Mouse (Mus musculus) embryonic fibroblast, embryonic 13.5 days (primary cell): ENCODE data around the gene Tas1r1. TPM values are rescaled to one million over a fixed set of nuclear protein-coding genes. Genes with fewer than 3 reads are reported as not detected.
A peak's percentile ranks its signal among the peaks of the same experiment; 100 is the strongest.

Experiments used
- H3K27ac ChIP-seq: 2 replicates; pipeline ENCODE4 v1.5.1; 2012; ENCODE audit warnings: low read length, control low read depth, inconsistent platforms; ENCODE audit not compliant: insufficient read depth
- H3K4me1 ChIP-seq: 2 replicates; pipeline ENCODE4 v1.6.1; 2011; ENCODE audit warnings: low read length; ENCODE audit not compliant: control insufficient read depth, insufficient read depth
- H3K4me3 ChIP-seq: 2 replicates; pipeline ENCODE4 v1.5.1; 2011; ENCODE audit warnings: mild to moderate bottlenecking, control low read depth, low read length; ENCODE audit not compliant: insufficient read depth
- CTCF ChIP-seq: IDR thresholded peaks from 2 replicates; pipeline ENCODE4 v1.5.1; 2011; ENCODE audit warnings: mild to moderate bottlenecking, control low read depth, low read length, moderate library complexity, borderline replicate concordance; ENCODE audit not compliant: insufficient read depth
- POLR2A ChIP-seq: IDR thresholded peaks from 2 replicates; pipeline ENCODE4 v1.6.1; 2011; ENCODE audit warnings: low read depth, mild to moderate bottlenecking, control low read depth, low read length, moderate library complexity
- polyA plus RNA-seq: library from polyadenylated mRNA; stranded (reverse); fragments of >200 nt; gene quantifications from 2 replicates; pipeline ENCODE4 v1.2.4, GENCODE M21; 2011; ENCODE audit warnings: low read depth; ENCODE audit not compliant: missing spikeins, insufficient read length

The Tas1r1 gene
- polyA plus RNA-seq, 1 experiment: not detected

GRCm38 (mm10) chr4:151983043-151983442 is 55.3 kb downstream of the Tas1r1 start:
- Histone ChIP-seq H3K4me1 (0 out of 2 replicates have a peak, but pooled peaks cover 5% of the 10 kb centered on the region), H3K4me3 (no peak overlapping the region), H3K27ac (no peak overlapping the region)
- TF ChIP-seq CTCF (no peak), POLR2A (no peak)

- H3K4me1 ChIP-seq: 0 out of 2 replicates have a peak, but pooled peaks cover under 1% of the 10 kb centered on the region
- H3K27ac ChIP-seq: no peak overlapping the region
- TF ChIP-seq CTCF: peak; percentile 98
- no peak for TF ChIP-seq POLR2A
- H3K4me3 ChIP-seq: no peak overlapping the region
Measured at GRCm38 (mm10) chr4:151981363-151981762, 57.0 kb downstream of the Tas1r1 start.

DNA sequence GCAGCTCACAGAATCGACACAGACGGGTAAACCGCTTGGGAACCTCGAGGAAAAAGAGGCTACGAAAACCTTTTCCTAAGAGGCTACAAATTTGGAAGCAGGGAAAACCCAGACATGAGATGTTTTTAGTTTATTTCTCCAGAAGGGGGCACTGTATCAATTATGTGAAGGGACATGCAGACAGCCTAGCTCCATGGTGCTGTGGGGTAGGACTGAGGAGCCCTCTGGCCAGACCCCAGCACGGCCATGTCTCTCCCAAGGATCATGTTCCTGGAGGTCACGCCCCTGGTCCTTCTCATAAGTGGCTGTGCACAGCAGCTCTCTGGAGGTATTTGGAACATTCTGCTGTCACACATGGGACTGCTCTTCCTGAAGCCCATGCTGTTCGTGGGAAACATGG is 57.7 kb downstream of the Tas1r1 start:
- Histone ChIP-seq H3K27ac (no peak overlapping the region), H3K4me1 (no peaks in the 10 kb centered on the region), H3K4me3 (no peak overlapping the region)
- TF ChIP-seq CTCF: no peak
- no peak for TF ChIP-seq POLR2A

Other genes with a start within 250 kb of the Tas1r1 start
- gene Camta1, start 176.7 kb downstream of the Tas1r1 start, polyA plus RNA-seq: 46.5 and 53.4 TPM in 2 replicates
- gene Dnajc11, start 104.9 kb downstream of the Tas1r1 start, polyA plus RNA-seq: 45.2 and 47.8 TPM in 2 replicates
- gene Thap3, start 49.6 kb downstream of the Tas1r1 start, polyA plus RNA-seq: 7.4 and 10.8 TPM in 2 replicates
- 21.0 and 23.2 TPM in 2 replicates for gene Phf13, start 42.3 kb downstream of the Tas1r1 start, polyA plus RNA-seq
- gene Klhl21, start 29.8 kb downstream of the Tas1r1 start, polyA plus RNA-seq: 10.7 and 13.0 TPM in 2 replicates
- gene Zbtb48, start 10.9 kb downstream of the Tas1r1 start, polyA plus RNA-seq: 5.7 and 7.5 TPM in 2 replicates
- gene Nol9, start 753 bp upstream of the Tas1r1 start, polyA plus RNA-seq: 29.2 and 32.2 TPM in 2 replicates
- 5.1 and 8.8 TPM in 2 replicates for gene Plekhg5, start 33.9 kb upstream of the Tas1r1 start, polyA plus RNA-seq
- 1.9 TPM in 1 of 2 replicates, not detected in the other for gene Tnfrsf25, start 77.4 kb upstream of the Tas1r1 start, polyA plus RNA-seq
- gene Espn, start 113.8 kb upstream of the Tas1r1 start, polyA plus RNA-seq: 0.56 and 0.68 TPM in 2 replicates
- not detected in 2 replicates for gene Hes2, start 120.3 kb upstream of the Tas1r1 start, polyA plus RNA-seq
- 79.9 and 108 TPM in 2 replicates for gene Acot7, start 139.6 kb upstream of the Tas1r1 start, polyA plus RNA-seq
- gene Gpr153, start 235.7 kb upstream of the Tas1r1 start, polyA plus RNA-seq: 58.7 and 79.1 TPM in 2 replicates